In genomic region chr9:116649086-116649792, GRCm38 (mm10) we compare ENCODE assay signal across 20 mouse cellular contexts.
DNase-seq lines count a peak whose midpoint lies in the region; ATAC-seq and TF ChIP-seq lines count a peak whose summit lies in the region.
"Had no signal": no experiment of that assay in that cellular context is flagged by ENCODE, and none has a peak within 500 bp of the region (broad histone marks: within the 10 kb centered on the region; RNA-seq: fewer than 3 reads in every experiment).

No protein-coding gene starts in this region.

- peaks cover 8% of the 10 kb centered on the region for H3K4me1 ChIP-seq in hindbrain, embryonic 10.5 days (replicated peaks)
- no peaks in the 10 kb centered on the region for H3K4me1 ChIP-seq in hindbrain, embryonic 13.5 days (replicated peaks)
- peaks cover 19% of the 10 kb centered on the region for H3K4me1 ChIP-seq in lung, embryonic 15.5 days
- H3K4me1 ChIP-seq in stomach, embryonic 14.5 days (ENCODE audit: control insufficient read depth, insufficient read depth, low read length), result peaks cover 16% of the 10 kb centered on the region; the same call in 1 of the 2 replicates
- no peaks in the 10 kb centered on the region for H3K4me1 ChIP-seq in stomach, postnatal 0 days (replicated peaks; ENCODE audit: control insufficient read depth, insufficient read depth)
- H3K4me1 ChIP-seq: hindbrain, embryonic 15.5 days had no signal

- WGBS in hindbrain, embryonic 10.5 days, result 14% methylated on average over 9 of the region's 9 CpGs
- 12% methylated on average over 9 of the region's 9 CpGs for WGBS in hindbrain, embryonic 13.5 days
- WGBS in lung, embryonic 15.5 days, result 12% methylated on average over 9 of the region's 9 CpGs
- WGBS in stomach, embryonic 14.5 days, result 24% methylated on average over 9 of the region's 9 CpGs
- 31% methylated on average over 9 of the region's 9 CpGs for WGBS in stomach, postnatal 0 days

- no peak overlapping the region for H3K4me3 ChIP-seq in hindbrain, embryonic 10.5 days
- no peak overlapping the region for H3K4me3 ChIP-seq in hindbrain, embryonic 13.5 days
- no peak overlapping the region for H3K4me3 ChIP-seq in lung, embryonic 15.5 days
- H3K4me3 ChIP-seq in stomach, embryonic 14.5 days (ENCODE audit: low read depth, low read length), result no peak overlapping the region
- H3K4me3 ChIP-seq in stomach, postnatal 0 days (ENCODE audit: low read depth, low read length), result no peak overlapping the region
- H3K4me3 ChIP-seq: forebrain, embryonic 12.5 days; hindbrain, embryonic 15.5 days; limb, embryonic 12.5 days had no signal

- no peak overlapping the region for H3K9ac ChIP-seq in hindbrain, embryonic 13.5 days
- no peak overlapping the region for H3K9ac ChIP-seq in lung, embryonic 15.5 days
- H3K9ac ChIP-seq in stomach, embryonic 14.5 days (replicated peaks; ENCODE audit: low read depth, low read length), result no peak overlapping the region
- H3K9ac ChIP-seq in stomach, postnatal 0 days (ENCODE audit: low read length), result no peak overlapping the region
- H3K9ac ChIP-seq: forebrain, embryonic 12.5 days; hindbrain, embryonic 15.5 days; limb, embryonic 12.5 days; liver, embryonic 14.5 days had no signal

- H3K9me3 ChIP-seq in hindbrain, embryonic 10.5 days, result no peaks in the 10 kb centered on the region
- no peaks in the 10 kb centered on the region for H3K9me3 ChIP-seq in hindbrain, embryonic 13.5 days
- H3K9me3 ChIP-seq in lung, embryonic 15.5 days, result no peaks in the 10 kb centered on the region
- H3K9me3 ChIP-seq in stomach, embryonic 14.5 days (ENCODE audit: control insufficient read depth, low read depth, low read length), result no peaks in the 10 kb centered on the region
- no peaks in the 10 kb centered on the region for H3K9me3 ChIP-seq in stomach, postnatal 0 days (ENCODE audit: control insufficient read depth, low read length)
- H3K9me3 ChIP-seq: forebrain, embryonic 12.5 days; hindbrain, embryonic 15.5 days; limb, embryonic 12.5 days had no signal

- no peak for TF ChIP-seq EP300 in stomach, postnatal 0 days (optimal IDR thresholded peaks at IDR 0.05)

- peak; percentile 23 for DNase-seq in hindbrain, embryonic 10.5 days (ENCODE audit: low spot score)
- DNase-seq in lung, postnatal 14 days, result no peak
- no peak for DNase-seq in stomach, postnatal 0 days (ENCODE audit: low spot score)
- DNase-seq in adrenal gland, adult 8-10 months, result no peak
- DNase-seq: adrenal gland, postnatal 25 days; cerebellum, adult 8-10 months; gastrocnemius, postnatal 10 days; kidney, adult 11 months; right cerebral cortex, postnatal 4 days had no signal

- no peak overlapping the region for H3K27ac ChIP-seq in hindbrain, embryonic 10.5 days
- H3K27ac ChIP-seq in hindbrain, embryonic 13.5 days, result no peak overlapping the region
- peak overlapping the region; percentile 71 for H3K27ac ChIP-seq in lung, embryonic 15.5 days
- peak overlapping the region; percentile 21; the same call in 1 of the 2 replicates for H3K27ac ChIP-seq in stomach, embryonic 14.5 days (ENCODE audit: low read length)
- no peak overlapping the region for H3K27ac ChIP-seq in stomach, postnatal 0 days (replicated peaks)
- H3K27ac ChIP-seq: forebrain, embryonic 12.5 days; hindbrain, embryonic 15.5 days; limb, embryonic 12.5 days; liver, embryonic 14.5 days had no signal

- no peaks in the 10 kb centered on the region for H3K27me3 ChIP-seq in hindbrain, embryonic 10.5 days (ENCODE audit: insufficient read depth, poor library complexity, severe bottlenecking)
- no peaks in the 10 kb centered on the region for H3K27me3 ChIP-seq in hindbrain, embryonic 13.5 days
- H3K27me3 ChIP-seq in lung, embryonic 15.5 days, result no peaks in the 10 kb centered on the region
- no peaks in the 10 kb centered on the region for H3K27me3 ChIP-seq in stomach, embryonic 14.5 days (ENCODE audit: control insufficient read depth, insufficient read depth, low read length)
- H3K27me3 ChIP-seq in stomach, postnatal 0 days (ENCODE audit: control insufficient read depth, insufficient read depth, low read length), result no peaks in the 10 kb centered on the region
- H3K27me3 ChIP-seq: CH12.LX; forebrain, embryonic 12.5 days; hindbrain, embryonic 15.5 days; limb, embryonic 12.5 days had no signal

- no peak for ATAC-seq in hindbrain, embryonic 13.5 days (ENCODE audit: low FRiP score)
- peak; percentile 72; the same call in 1 of the 2 replicates for ATAC-seq in lung, embryonic 15.5 days (ENCODE audit: borderline replicate concordance, extremely low read depth, low FRiP score, low TSS enrichment)
- ATAC-seq in stomach, embryonic 14.5 days (ENCODE audit: insufficient number of reproducible peaks, insufficient read depth, low FRiP score, low read depth), result no peak
- no peak for ATAC-seq in stomach, postnatal 0 days (ENCODE audit: low FRiP score, low TSS enrichment)
- no peak for ATAC-seq in granulocyte monocyte progenitor cell, adult 5-6 weeks (replicated peaks; ENCODE audit: poor library complexity, severe bottlenecking)
- ATAC-seq: activated CD4-positive, CD25-positive, alpha-beta regulatory T cell, adult 4 months had no signal

- H3K4me2 ChIP-seq in hindbrain, embryonic 13.5 days, result no peak overlapping the region
- no peak overlapping the region for H3K4me2 ChIP-seq in lung, embryonic 15.5 days
- H3K4me2 ChIP-seq in stomach, embryonic 14.5 days (replicated peaks; ENCODE audit: low read depth, low read length), result no peak overlapping the region
- no peak overlapping the region for H3K4me2 ChIP-seq in stomach, postnatal 0 days (replicated peaks; ENCODE audit: low read depth)
- H3K4me2 ChIP-seq: forebrain, embryonic 12.5 days; heart, embryonic 11.5 days; hindbrain, embryonic 15.5 days; limb, embryonic 12.5 days had no signal

- H3K36me3 ChIP-seq in hindbrain, embryonic 10.5 days, result no peaks in the 10 kb centered on the region
- H3K36me3 ChIP-seq in hindbrain, embryonic 13.5 days, result no peaks in the 10 kb centered on the region
- no peaks in the 10 kb centered on the region for H3K36me3 ChIP-seq in lung, embryonic 15.5 days
- H3K36me3 ChIP-seq in stomach, embryonic 14.5 days (ENCODE audit: control insufficient read depth, insufficient read depth, low read length), result no peaks in the 10 kb centered on the region
- no peaks in the 10 kb centered on the region for H3K36me3 ChIP-seq in stomach, postnatal 0 days (ENCODE audit: control insufficient read depth, insufficient read depth, low read length)
- H3K36me3 ChIP-seq: forebrain, embryonic 12.5 days; hindbrain, embryonic 15.5 days; limb, embryonic 12.5 days had no signal

- TF ChIP-seq CTCF in stomach, postnatal 0 days (IDR thresholded peaks at IDR 0.05; ENCODE audit: low read depth), result no peak

Comparison
In these comparisons a context has a peak if more than half of its experiments do, and no peak if none do; other contexts are left out.
1. H3K27ac ChIP-seq: peak in lung, embryonic 15.5 days (single experiment) and stomach, embryonic 14.5 days (single experiment); none in hindbrain, embryonic 10.5 days (single experiment), hindbrain, embryonic 13.5 days (single experiment) and stomach, postnatal 0 days (single experiment).